Mouse (Mus musculus) megakaryocyte-erythroid progenitor cell, adult 5 weeks (primary cell): ENCODE results near the gene Map1lc3a. TPM values are rescaled to one million over a fixed set of nuclear protein-coding genes. Genes with fewer than 3 reads are reported as not detected.

Experiments used
- polyA plus RNA-seq: library from polyadenylated mRNA; stranded (reverse); fragments of >175 nt; gene quantifications from 2 replicates; pipeline ENCODE4 v1.2.3, GENCODE M21; 2012

The Map1lc3a gene
- polyA plus RNA-seq, result 54.0 and 58.5 TPM in 2 replicates

DNA sequence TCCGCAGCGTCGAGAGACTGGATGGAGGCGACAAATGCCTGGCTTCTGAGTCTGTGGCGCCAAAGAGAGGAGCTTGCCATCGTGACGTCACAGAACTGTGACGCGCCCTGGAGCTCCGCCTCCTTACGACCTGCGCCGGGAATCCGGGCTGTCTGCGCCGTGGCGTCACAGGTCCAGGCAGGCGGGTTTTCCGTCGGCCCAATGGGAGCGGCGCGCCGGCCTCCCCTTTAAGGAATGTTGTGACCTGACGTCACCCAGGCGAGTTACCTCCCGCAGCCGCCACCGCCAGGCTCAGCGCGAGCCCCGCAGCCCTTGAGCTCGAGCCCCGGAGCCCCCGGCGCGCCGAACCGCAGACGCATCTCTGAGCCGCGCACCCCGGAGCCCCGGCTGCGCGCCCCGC lies at the start of gene Map1lc3a:
Gene Map1lc3a (plus strand): TSS at position 103 of the 400 bp plus-strand sequence.

DNA sequence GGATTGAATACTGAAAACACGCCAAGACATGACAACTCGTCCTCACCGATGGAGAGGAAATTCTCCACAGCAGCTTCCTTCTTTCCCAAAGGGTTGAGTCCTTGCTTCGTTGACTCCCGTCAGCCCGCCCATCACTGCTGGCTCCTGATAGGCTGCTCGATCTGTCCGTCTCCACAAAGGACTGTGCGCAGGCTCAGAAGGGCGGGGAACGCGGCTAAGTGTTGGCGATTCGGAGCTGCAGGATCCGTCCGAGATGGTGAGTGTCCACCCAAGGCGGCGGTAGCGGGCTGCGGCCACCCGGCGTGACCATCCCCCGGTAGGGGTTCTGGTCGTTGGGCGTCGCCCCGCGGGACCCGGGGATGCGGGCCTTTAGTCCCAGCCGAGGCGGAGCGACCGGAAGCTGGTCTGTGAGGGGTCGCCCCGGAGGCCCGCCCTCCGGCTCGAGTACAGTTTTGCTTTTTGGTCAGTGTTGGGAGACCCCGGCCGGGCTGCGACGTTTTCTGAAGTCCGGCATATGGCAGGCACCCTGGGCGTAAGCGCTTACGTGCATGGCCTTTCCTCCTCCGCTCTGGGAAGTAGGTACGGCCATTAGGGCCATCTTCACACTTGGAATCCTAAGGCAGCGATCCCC lies 39.6 kb upstream of the Map1lc3a start, which contains the start of gene Dynlrb1:
Gene Dynlrb1 (plus strand): TSS at position 172 of the 631 bp plus-strand sequence.

Other genes with a start within 250 kb of the Map1lc3a start
- gene Ahcy, start 201.8 kb upstream of the Map1lc3a start, polyA plus RNA-seq, result 53.5 and 60.6 TPM in 2 replicates
- 2.8 and 3.1 TPM in 2 replicates for gene Itch, start 142.8 kb upstream of the Map1lc3a start, polyA plus RNA-seq
- 113 and 117 TPM in 2 replicates for gene Dynlrb1, start 39.8 kb upstream of the Map1lc3a start, polyA plus RNA-seq
- gene Pigu, start 81.1 kb downstream of the Map1lc3a start, polyA plus RNA-seq, result 19.7 and 21.6 TPM in 2 replicates
- gene Trp53inp2, start 104.8 kb downstream of the Map1lc3a start, polyA plus RNA-seq, result 18.4 and 19.9 TPM in 2 replicates
- 55.4 and 75.3 TPM in 2 replicates for gene Ncoa6, start 197.6 kb downstream of the Map1lc3a start, polyA plus RNA-seq
- 7.5 and 10.4 TPM in 2 replicates for gene Acss2, start 241.7 kb downstream of the Map1lc3a start, polyA plus RNA-seq
- 0.38 and 0.43 TPM in 2 replicates for gene Ggt7, start 241.9 kb downstream of the Map1lc3a start, polyA plus RNA-seq